Mouse (Mus musculus) hindlimb bud, embryonic 11.5 days (tissue): ENCODE results near the gene Aurkc.
"Not testable (repeated sequence)": the region's sequence is repeated elsewhere in the genome, so short reads cannot be mapped to it uniquely, and the experiment has no call there.

Source experiments
- DNase-seq: peaks from one replicate; pipeline ENCODE4 v3.0.0-alpha.2; 2012; ENCODE audit warnings: low read depth, low spot score; ENCODE audit errors: extremely low spot score

Gene Aurkc

DNA sequence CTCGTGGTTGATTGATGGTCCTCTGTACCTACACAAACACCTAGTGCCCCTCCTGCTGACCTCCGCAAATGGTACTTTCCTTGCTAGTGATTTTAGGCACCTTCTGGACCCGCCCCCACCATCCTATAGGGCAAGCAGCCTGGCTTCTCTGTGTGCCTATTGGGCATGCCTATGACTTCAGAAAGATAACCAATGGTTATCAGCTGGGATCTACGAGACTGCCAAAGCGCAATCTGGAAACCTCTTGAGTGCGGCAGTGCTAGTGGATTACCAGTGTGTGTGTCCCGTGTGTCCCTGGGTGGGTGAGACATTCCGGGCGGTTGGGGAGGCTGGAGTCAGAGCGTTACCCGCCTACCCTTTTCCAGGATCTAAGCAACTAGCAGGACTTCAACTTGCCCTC lies at the start of gene Aurkc:
Gene Aurkc, plus strand, starts transcription at position 50 of the 400 bp plus-strand sequence.
- DNase-seq: not testable (repeated sequence)

GRCm38 (mm10) chr7:6948061-6948460 lies 47.0 kb upstream of the Aurkc start:
- DNase-seq: not testable (repeated sequence)

- DNase-seq: no peak
Measured at GRCm38 (mm10) chr7:6956576-6956975, 38.5 kb upstream of the Aurkc start.

GRCm38 (mm10) chr7:6958574-6958973 lies 36.5 kb upstream of the Aurkc start:
- DNase-seq: no peak

DNA sequence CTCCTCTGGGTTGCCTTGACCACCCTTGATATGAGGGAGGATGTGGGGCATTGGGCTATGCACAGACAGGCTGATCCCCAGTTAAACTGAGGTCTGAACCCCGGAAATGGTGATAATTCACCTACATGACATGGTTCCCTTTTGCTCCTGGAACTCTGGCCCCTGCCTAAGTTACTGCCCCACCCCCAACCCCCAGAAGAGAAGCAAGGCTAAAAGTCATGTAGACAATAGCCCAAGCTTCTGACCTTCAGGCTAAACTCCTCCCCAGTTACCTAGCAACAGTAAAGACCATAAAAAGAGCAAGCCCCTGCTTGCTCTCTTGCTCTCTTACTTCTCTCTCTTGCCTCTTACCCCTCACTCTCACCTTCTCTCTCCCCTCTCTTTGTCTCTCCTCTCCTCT lies 21.5 kb upstream of the Aurkc start:
- no peak for DNase-seq

GRCm38 (mm10) chr7:6976890-6977289 lies 18.2 kb upstream of the Aurkc start:
- no peak for DNase-seq

DNA sequence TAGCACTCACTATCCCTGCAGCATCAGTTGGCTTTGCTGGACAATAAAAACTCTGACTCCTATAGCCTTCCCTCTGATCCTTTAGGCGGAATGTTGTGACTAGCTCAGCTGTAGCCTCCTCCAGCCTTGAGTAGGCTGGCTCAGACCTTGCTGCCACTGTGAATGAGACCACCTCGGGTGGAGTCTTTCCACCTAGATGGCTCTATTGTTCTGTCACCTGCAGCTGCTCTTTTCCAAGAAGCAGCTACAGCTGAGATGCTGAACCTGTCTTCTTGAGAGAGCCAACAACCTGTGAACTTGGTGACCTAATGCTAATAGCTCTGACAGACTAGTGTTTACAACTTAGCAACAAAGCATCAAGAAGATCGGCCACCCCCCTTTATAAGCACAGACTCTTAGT lies 3.8 kb downstream of the Aurkc start:
- DNase-seq: not testable (repeated sequence)

GRCm38 (mm10) chr7:7005441-7005840 lies 10.3 kb downstream of the Aurkc start:
- not testable (repeated sequence) for DNase-seq

DNA sequence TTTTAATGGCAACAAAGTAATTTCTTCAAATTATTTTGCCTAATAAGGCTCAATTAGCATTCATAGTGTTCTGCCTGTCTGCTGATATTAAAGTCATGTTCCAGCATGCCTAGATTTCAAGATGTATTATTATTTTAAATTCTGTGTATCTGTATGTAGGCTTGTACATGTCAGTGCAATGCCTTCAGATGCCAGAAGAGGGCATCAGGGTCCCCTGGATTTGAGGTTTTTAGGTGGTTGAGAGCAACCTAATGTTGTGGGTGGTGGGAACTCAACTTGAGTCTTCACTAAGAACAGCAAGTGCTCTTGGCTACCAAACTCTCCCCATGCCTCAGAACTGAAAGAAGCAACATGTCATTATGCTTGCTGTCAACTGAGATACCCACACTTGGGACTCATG lies 32.3 kb downstream of the Aurkc start:
- no peak for DNase-seq

GRCm38 (mm10) chr7:7049659-7050320 lies 54.7 kb downstream of the Aurkc start:
- DNase-seq: not testable (repeated sequence)
